Mouse (Mus musculus) intestine, embryonic 14.5 days (tissue): ENCODE results near the gene Mlf1. TPM values are rescaled to one million over a fixed set of nuclear protein-coding genes. Genes with fewer than 3 reads are reported as not detected.

ENCODE experiments used
- ATAC-seq: fragments of 200-750 bp; cut with Nextera tagmentation; replicated peaks from 2 replicates; pipeline ENCODE4 v1.8.0; 2017; ENCODE audit warnings: low read depth, moderate number of reproducible peaks, moderate TSS enrichment, moderate library complexity; ENCODE audit not compliant: low FRiP score, low TSS enrichment
- DNase-seq: peaks from one replicate; pipeline ENCODE4 v3.0.0-alpha.2; 2018; ENCODE audit warnings: low spot score
- H3K27ac ChIP-seq: fragments of 300-500 bp; sonication (generic); 2 replicates; pipeline ENCODE4 v1.5.1; 2014; ENCODE audit warnings: low read depth, mild to moderate bottlenecking, control low read depth
- H3K27me3 ChIP-seq: fragments of 300-500 bp; sonication (generic); replicated peaks from 2 replicates; pipeline ENCODE4 v1.6.1; 2014; ENCODE audit warnings: low read length, control low read depth; ENCODE audit not compliant: control insufficient read depth, insufficient read depth
- H3K36me3 ChIP-seq: fragments of 300-500 bp; sonication (generic); 2 replicates; pipeline ENCODE4 v1.6.1; 2014; ENCODE audit warnings: low read length, control low read depth; ENCODE audit not compliant: control insufficient read depth, insufficient read depth
- H3K4me1 ChIP-seq: fragments of 300-500 bp; sonication (generic); replicated peaks from 2 replicates; pipeline ENCODE4 v1.6.1; 2014; ENCODE audit warnings: low read length, control low read depth, mixed read lengths; ENCODE audit not compliant: control insufficient read depth, insufficient read depth
- H3K4me2 ChIP-seq: fragments of 300-500 bp; sonication (generic); 2 replicates; pipeline ENCODE4 v1.6.1; 2014; ENCODE audit warnings: low read length
- H3K4me3 ChIP-seq: fragments of 300-500 bp; sonication (generic); 2 replicates; pipeline ENCODE4 v1.5.1; 2014; ENCODE audit warnings: low read depth, low read length, control low read depth, mixed read lengths
- H3K9ac ChIP-seq: fragments of 300-500 bp; sonication (generic); 2 replicates; pipeline ENCODE4 v1.6.1; 2014; ENCODE audit warnings: mild to moderate bottlenecking, low read length
- H3K9me3 ChIP-seq: fragments of 300-500 bp; sonication (generic); 2 replicates; pipeline ENCODE4 v1.6.1; 2016; ENCODE audit warnings: low read length, control low read depth; ENCODE audit not compliant: control insufficient read depth
- WGBS: fragments of 180-500 bp; shearing (Covaris S2); extraction: QIAGEN DNeasy Blood & Tissue Kit; methylation state at CpG from one replicate; pipeline ENCODE4 v1.1.7; 2014; 5-methylcytosine and 5-hydroxymethylcytosine counted together
- polyA plus RNA-seq: library from polyadenylated mRNA; unstranded; fragments of >200 nt; fragmentation: Nextera tagmentation; extraction: Ambion mirVana; gene quantifications from 2 replicates; pipeline ENCODE4 v1.2.1, GENCODE M21; 2014

Mlf1 gene
- polyA plus RNA-seq, 1 experiment from 2014 or later, result 9.2 TPM

- H3K36me3 ChIP-seq, result no peaks in the 10 kb centered on the region
- H3K4me3 ChIP-seq, result no peak overlapping the region
- no peak for ATAC-seq
- H3K27me3 ChIP-seq, result no peaks in the 10 kb centered on the region
- no peak overlapping the region for H3K4me2 ChIP-seq
- H3K9ac ChIP-seq, result no peak overlapping the region
- H3K9me3 ChIP-seq, result no peaks in the 10 kb centered on the region
- no peaks in the 10 kb centered on the region for H3K4me1 ChIP-seq
- H3K27ac ChIP-seq, result no peak overlapping the region
- WGBS, result 87% methylated on average over 3 of the region's 3 CpGs
- DNase-seq, result no peak
Measured at GRCm38 (mm10) chr3:67352763-67353149, 21.1 kb upstream of the Mlf1 start.

- no peaks in the 10 kb centered on the region for H3K36me3 ChIP-seq
- H3K9me3 ChIP-seq, result no peaks in the 10 kb centered on the region
- no peak overlapping the region for H3K4me3 ChIP-seq
- H3K4me1 ChIP-seq, result no peaks in the 10 kb centered on the region
- no peaks in the 10 kb centered on the region for H3K27me3 ChIP-seq
- DNase-seq, result no peak
- no peak for ATAC-seq
- H3K27ac ChIP-seq, result no peak overlapping the region
- no peak overlapping the region for H3K4me2 ChIP-seq
- whole genome bisulfite sequencing, result 89% methylated on average over 7 of the region's 7 CpGs
- H3K9ac ChIP-seq, result no peak overlapping the region
Measured at GRCm38 (mm10) chr3:67358376-67358775, 15.5 kb upstream of the Mlf1 start.

DNA sequence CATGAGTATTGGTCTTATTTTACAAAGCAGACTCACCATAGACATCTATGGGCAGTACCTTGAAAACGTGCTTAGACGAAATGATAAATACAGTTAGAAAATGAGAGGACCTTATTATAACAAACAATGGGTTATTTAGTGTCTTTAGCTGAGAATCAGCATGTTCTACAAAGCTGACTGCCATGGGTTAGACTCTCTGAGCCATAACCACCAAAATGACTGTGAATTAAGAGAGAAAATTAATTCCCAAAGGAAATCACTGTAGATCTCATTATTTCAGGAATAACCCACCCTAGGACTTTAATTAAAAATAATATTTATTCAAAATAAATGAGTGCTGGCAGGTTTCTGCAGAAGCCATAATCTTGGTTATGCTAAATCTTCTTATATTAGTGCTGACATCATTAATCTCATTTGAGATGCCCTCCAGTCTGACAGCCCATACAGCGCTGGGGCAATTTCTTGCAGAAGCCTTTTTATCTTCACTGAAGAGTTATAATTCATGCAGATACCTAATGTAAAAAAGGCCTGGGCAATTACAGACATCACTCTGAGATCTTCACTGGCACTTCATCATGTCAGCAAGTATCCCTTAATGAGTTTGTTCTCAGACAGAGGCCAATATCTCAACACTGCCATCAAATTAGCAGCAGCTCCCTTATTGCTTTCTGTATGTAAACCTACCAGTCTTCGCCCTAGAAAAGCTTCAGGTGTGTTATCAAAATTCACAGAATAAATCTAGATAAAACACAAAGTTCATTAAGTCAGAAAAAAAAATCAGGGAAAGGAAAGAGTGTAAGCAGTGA lies 7.6 kb upstream of the Mlf1 start:
- no peak overlapping the region for H3K9ac ChIP-seq
- H3K4me1 ChIP-seq, result no peaks in the 10 kb centered on the region
- no peak overlapping the region for H3K27ac ChIP-seq
- WGBS, result 85% methylated on average over 4 of the region's 4 CpGs
- ATAC-seq (no peak), DNase-seq (no peak)
- H3K9me3 ChIP-seq, result no peaks in the 10 kb centered on the region
- H3K4me2 ChIP-seq, result no peak overlapping the region
- H3K36me3 ChIP-seq, result no peaks in the 10 kb centered on the region
- no peaks in the 10 kb centered on the region for H3K27me3 ChIP-seq
- no peak overlapping the region for H3K4me3 ChIP-seq

DNA sequence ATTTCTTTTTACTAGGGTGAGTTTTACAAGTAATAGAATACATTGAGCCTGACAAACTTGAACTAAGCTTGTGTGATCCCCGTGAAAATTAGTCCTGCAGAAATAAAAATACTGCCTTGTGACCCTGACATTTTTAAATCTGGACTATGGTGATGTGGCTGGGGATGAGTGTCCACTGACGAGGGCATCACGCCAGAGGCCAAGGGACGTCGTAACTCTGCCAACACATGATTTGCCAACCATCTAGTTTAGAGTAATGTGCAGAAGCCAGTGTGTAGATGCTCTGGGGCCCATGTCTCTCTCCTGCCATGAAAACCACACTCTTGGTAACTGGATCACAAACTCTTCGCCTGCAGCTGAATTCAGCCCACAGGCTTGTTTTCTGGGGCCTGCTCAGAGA lies 6.4 kb upstream of the Mlf1 start:
- Histone ChIP-seq H3K9ac (no peak overlapping the region), H3K4me2 (no peak overlapping the region), H3K27me3 (0 out of 2 replicates have a peak, but pooled peaks cover 6% of the 10 kb centered on the region), H3K9me3 (no peaks in the 10 kb centered on the region), H3K27ac (no peak overlapping the region), H3K4me3 (no peak overlapping the region), H3K4me1 (no peaks in the 10 kb centered on the region), H3K36me3 (no peaks in the 10 kb centered on the region)
- ATAC-seq, result no peak
- WGBS, result 76% methylated on average over 6 of the region's 6 CpGs
- DNase-seq, result no peak

GRCm38 (mm10) chr3:67369407-67370079 lies 4.4 kb upstream of the Mlf1 start:
- no peak overlapping the region for H3K4me2 ChIP-seq
- no peak for ATAC-seq
- peaks cover 13% of the 10 kb centered on the region; the same call in 1 of the 2 replicates for H3K27me3 ChIP-seq
- H3K9me3 ChIP-seq, result no peaks in the 10 kb centered on the region
- H3K4me1 ChIP-seq, result no peaks in the 10 kb centered on the region
- no peak overlapping the region for H3K9ac ChIP-seq
- no peaks in the 10 kb centered on the region for H3K36me3 ChIP-seq
- 76% methylated on average over 5 of the region's 5 CpGs for WGBS
- no peak overlapping the region for H3K27ac ChIP-seq
- H3K4me3 ChIP-seq, result no peak overlapping the region
- no peak for DNase-seq

- no peak overlapping the region for H3K9ac ChIP-seq
- 74% methylated on average over 4 of the region's 4 CpGs for WGBS
- peaks cover 13% of the 10 kb centered on the region; the same call in 1 of the 2 replicates for H3K27me3 ChIP-seq
- no peaks in the 10 kb centered on the region for H3K36me3 ChIP-seq
- H3K4me1 ChIP-seq, result no peaks in the 10 kb centered on the region
- DNase-seq, result no peak
- no peak for ATAC-seq
- H3K27ac ChIP-seq, result no peak overlapping the region
- H3K4me2 ChIP-seq, result no peak overlapping the region
- H3K9me3 ChIP-seq, result no peaks in the 10 kb centered on the region
- H3K4me3 ChIP-seq, result no peak overlapping the region
Measured at GRCm38 (mm10) chr3:67372194-67372593, 1.7 kb upstream of the Mlf1 start.

DNA sequence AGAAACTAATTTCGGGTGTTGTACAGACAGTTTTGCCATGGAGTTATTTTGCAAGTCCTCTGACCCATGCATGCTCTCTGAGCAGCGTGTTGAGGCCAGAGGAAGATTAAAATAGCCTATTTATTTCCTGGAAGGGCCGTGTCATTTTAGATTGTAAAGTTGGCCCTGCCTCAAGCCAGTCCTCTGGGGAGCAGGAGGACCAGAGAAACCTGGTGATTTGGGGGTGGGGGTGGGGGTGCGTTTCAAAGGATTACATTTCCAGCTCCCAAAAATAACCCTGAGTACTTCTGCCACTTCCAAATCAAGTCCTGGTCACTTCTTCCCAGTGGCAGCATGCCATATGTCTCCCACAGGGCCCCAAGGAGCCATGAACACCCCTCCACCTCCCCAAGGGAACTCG lies 1.1 kb upstream of the Mlf1 start:
- Histone ChIP-seq H3K27ac (no peak overlapping the region), H3K4me2 (no peak overlapping the region), H3K4me1 (no peaks in the 10 kb centered on the region), H3K27me3 (peaks cover 13% of the 10 kb centered on the region; the same call in 1 of the 2 replicates), H3K9ac (no peak overlapping the region), H3K9me3 (no peaks in the 10 kb centered on the region), H3K36me3 (no peaks in the 10 kb centered on the region), H3K4me3 (no peak overlapping the region)
- WGBS, result 60% methylated on average over 5 of the region's 5 CpGs
- ATAC-seq, result no peak
- no peak for DNase-seq

DNA sequence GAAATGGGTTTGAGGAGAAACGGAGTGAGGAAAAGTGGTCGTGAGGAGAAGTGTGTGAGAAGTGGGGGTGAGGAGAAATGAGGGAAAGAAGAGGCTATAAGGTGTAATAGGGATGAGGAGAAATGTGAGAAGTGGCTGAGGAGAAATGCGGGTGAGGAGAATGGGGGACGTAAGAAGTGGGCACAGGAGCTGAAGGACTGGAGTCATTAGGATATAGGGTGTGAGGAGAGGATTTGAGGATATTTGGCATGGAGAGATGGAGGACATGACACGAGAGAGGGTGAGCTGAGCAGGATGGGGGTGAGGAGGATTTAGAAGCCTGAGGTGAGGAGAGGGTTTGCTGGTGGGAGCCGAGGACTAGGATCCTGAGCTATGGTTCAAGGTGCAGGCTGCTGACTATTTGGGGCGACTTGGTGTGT lies 472 bp downstream of the Mlf1 start:
- DNase-seq, result no peak
- Histone ChIP-seq H3K27me3 (peaks cover 13% of the 10 kb centered on the region; the same call in 1 of the 2 replicates), H3K36me3 (no peaks in the 10 kb centered on the region), H3K9me3 (no peaks in the 10 kb centered on the region), H3K9ac (peak overlapping the region; percentile 34; the same call in 1 of the 2 replicates), H3K4me3 (peak overlapping the region; percentile 43), H3K27ac (no peak overlapping the region), H3K4me1 (no peaks in the 10 kb centered on the region), H3K4me2 (peak overlapping the region; percentile 69)
- peak; percentile 52 for ATAC-seq
- 37% methylated on average over 7 of the region's 7 CpGs for WGBS
